Comparison of ENCODE assay signal across 26 mouse cellular contexts in genomic region chr9:61919464-61919863, GRCm38 (mm10).
"Had no signal": no experiment of that assay in that cellular context is flagged by ENCODE, and none has a peak within 500 bp of the region (broad histone marks: within the 10 kb centered on the region; RNA-seq: fewer than 3 reads in every experiment).

No protein-coding gene starts in this region.

- H3K9me3 ChIP-seq: heart, embryonic 13.5 days; heart, embryonic 15.5 days; hindbrain, embryonic 13.5 days; hindbrain, embryonic 15.5 days; kidney, embryonic 15.5 days; limb, embryonic 10.5 days; limb, embryonic 12.5 days had no signal

- H3K9ac ChIP-seq: heart, embryonic 13.5 days; heart, embryonic 15.5 days; hindbrain, embryonic 13.5 days; hindbrain, embryonic 15.5 days; kidney, embryonic 15.5 days; limb, embryonic 12.5 days had no signal

- ATAC-seq: hindbrain, postnatal 0 days; intestine, embryonic 16.5 days had no signal

- H3K27ac ChIP-seq: gastrocnemius, adult 2 months; heart, embryonic 13.5 days; heart, embryonic 15.5 days; hindbrain, embryonic 13.5 days; hindbrain, embryonic 15.5 days; hindbrain, postnatal 0 days; kidney, embryonic 15.5 days; kidney, postnatal 0 days; layer of hippocampus, adult 2 months; left cerebral cortex, adult 2 months; limb, embryonic 10.5 days; limb, embryonic 12.5 days had no signal

- H3K36me3 ChIP-seq: hindbrain, embryonic 15.5 days had no signal

- H3K4me3 ChIP-seq: gastrocnemius, adult 2 months; heart, embryonic 13.5 days; heart, embryonic 15.5 days; hindbrain, embryonic 13.5 days; hindbrain, embryonic 15.5 days; kidney, embryonic 15.5 days; layer of hippocampus, adult 2 months; left cerebral cortex, adult 2 months; limb, embryonic 10.5 days; limb, embryonic 12.5 days had no signal

- H3K4me2 ChIP-seq: heart, embryonic 11.5 days; heart, embryonic 13.5 days; heart, embryonic 15.5 days; hindbrain, embryonic 13.5 days; hindbrain, embryonic 15.5 days; kidney, embryonic 15.5 days; limb, embryonic 12.5 days; liver, embryonic 11.5 days had no signal

- H3K27me3 ChIP-seq: heart, embryonic 13.5 days; heart, embryonic 15.5 days; hindbrain, embryonic 13.5 days; hindbrain, embryonic 15.5 days; kidney, embryonic 15.5 days; limb, embryonic 12.5 days had no signal

- DNase-seq: gastrocnemius, adult 2 months; gastrocnemius, postnatal 10 days; gastrocnemius, postnatal 25 days; heart, adult 18-20 months; heart, postnatal 14 days; heart, postnatal 36 days; kidney, adult 11 months; kidney, adult 2 months; kidney, adult 9 months; kidney, postnatal 14 days; kidney, postnatal 36 days; liver had no signal
